Mouse (Mus musculus): ENCODE measurements at regions not wholly inside any gene's neighbourhood (a gene's known extent, or its start where the extent isn't known, plus 50 kb on each side); places are given as distances from the start of the nearest gene placed in this dataset.

GRCm38 (mm10) chr11:63338277-63338676, 209.5 kb downstream of the Pmp22 start:
- no peak for TF ChIP-seq CTCF (IDR thresholded peaks at IDR 0.05; ENCODE audit: low read depth, low read length)
- TF ChIP-seq POLR2A (IDR thresholded peaks at IDR 0.05; ENCODE audit: extremely low read depth, insufficient read depth, low read length): no peak
